Mouse (Mus musculus) cerebellum, adult 9-10 months (tissue): Measurements from ENCODE around the gene Cxcl5.
"Not testable (repeated sequence)": the region's sequence is repeated elsewhere in the genome, so short reads cannot be mapped to it uniquely, and the experiment has no call there.

Experiments used
- DNase-seq: peaks from one replicate; pipeline ENCODE4 v3.0.0; 2022

Gene Cxcl5

DNA sequence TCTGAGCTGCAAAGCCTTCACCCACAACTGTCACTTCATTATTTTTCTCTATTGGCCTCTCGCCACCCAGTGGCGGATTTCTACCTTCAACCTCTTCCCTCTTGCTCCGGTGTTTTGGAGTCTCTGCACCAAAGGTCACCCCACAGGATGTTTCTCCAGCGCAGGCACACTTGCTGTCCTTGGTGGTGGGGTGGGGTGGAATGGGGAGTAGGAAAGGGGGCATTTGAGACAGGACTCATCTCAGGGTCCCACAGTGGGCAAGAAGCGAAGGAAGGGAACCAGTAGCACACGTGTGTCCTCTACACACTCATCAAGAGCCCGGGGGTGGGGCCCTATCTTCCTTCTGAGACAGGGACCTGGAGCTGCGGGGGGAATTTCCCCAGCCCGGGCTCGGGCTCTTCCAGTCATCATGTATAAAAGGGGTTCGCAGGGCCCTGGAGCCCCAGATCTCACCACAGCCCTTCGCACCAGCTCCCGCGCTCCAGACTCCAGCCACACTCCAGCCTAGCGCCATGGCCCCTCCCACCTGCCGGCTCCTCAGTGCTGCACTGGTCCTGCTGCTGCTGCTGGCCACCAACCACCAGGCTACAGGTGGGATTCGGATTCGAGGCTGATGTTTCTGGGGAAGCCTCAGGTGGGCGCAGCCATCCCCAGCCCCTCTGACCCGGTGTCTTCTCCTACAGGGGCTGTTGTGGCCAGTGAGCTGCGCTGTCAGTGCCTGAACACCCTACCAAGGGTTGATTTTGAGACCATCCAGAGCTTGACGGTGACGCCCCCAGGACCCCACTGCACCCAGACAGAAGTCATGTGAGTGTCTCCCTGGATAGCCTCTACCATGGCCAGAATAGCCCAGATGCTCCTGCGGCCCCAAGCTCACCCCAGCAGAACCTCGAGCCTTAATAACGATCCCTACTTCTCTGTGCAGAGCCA is 26.8 kb downstream of the Cxcl5 start, which contains the start of gene Cxcl3:
Gene Cxcl3, plus strand, starts transcription at position 445 of the 930 bp plus-strand sequence.
- peak; percentile 4 for DNase-seq

DNA sequence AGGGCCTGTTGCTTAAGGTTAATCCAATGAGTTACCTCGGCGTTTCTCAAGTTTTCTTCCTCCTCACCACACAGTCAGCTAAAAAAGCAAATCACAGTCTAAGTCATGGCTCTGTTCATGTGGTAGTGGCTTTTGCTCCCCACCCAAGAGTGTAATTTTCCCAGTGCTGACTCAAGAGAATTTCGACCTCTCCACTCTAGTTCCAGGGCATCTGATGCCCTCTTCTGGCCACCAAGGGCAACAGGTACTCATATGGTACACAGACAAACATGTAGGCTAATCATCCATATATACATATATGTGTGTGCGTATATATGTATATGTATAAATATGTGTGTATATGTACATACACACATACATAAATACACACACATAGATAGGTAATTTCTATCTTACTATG is 29.0 kb downstream of the Cxcl5 start:
- DNase-seq, result no peak

DNA sequence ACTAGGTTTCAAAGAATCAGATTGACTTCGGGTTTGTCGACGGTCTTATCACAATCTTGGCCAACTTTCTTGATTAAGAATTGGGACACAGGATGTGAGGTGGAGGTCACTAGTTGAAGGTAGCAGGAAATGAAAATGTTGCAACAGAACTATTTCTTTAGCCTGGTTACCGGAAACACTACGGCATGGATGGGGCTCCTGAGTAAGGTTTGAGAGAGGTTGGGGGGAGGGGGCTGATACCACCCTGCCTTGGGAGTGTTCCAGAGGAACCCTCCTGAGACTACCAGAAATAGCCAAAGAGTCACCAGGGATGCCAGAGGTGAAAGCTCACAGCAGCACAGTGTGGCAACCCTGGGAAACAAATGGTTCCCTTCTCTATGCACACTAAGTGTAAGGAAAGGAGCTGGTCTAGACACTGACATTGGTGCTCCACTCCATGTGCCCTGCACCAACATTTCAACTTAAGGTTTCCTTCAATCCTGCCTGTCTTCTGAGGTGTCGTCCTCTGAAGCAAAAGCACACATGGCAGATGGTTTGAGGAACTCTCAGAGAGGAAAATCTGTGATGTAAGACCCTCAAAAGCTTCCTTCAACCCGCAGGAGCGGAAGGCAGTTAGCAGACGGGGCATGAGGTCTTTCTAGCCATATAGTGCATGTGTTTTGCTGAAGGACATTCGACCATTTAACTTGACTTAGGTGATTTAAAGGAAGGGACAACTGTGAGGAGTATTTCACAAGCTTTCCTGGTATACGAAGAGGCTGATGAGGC is 30.3 kb downstream of the Cxcl5 start:
- no peak for DNase-seq

DNA sequence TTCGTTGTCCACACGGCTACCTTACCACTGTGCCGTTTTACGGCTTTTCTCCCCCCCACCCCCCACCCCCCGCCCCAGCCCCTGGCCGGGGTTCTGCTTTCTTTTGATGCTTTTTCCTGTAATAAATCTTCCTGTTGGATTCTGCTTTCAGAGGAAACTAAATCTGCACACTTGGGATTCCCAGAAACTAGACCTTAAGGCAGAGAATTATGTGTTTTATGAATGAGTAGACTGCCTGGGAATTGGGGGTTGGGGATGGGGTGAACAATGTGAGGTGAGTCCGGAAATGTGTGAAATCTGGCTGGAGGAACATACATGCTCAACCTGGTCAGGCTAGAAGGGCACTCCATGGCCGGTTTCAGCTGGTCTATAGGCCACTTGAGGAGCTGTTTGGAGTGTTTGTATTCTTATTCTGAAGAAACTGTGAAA is 30.9 kb downstream of the Cxcl5 start:
- no peak for DNase-seq

DNA sequence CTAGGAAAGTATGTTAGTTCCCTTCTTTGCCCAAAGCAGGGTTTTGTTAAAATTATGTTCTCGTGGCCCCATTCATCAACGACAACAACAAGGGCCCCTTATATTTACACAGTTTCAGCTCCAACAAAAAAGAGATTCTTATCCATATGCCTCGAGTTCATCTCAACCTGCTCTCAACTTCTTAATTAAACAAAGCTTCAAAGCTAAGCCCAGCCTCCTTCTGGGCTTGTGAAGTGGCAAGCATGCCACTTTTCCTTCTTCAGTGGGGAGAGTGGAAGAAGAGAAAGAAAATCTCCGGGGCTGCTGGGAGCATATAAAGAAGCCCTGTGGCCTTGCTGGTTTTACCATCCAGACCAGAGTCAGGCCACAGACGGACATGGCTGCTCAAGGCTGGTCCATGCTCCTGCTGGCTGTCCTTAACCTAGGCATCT is 35.0 kb downstream of the Cxcl5 start, which contains the start of gene Cxcl15:
Gene Cxcl15, plus strand, starts transcription at position 340 of the 431 bp plus-strand sequence.
- DNase-seq, result no peak

DNA sequence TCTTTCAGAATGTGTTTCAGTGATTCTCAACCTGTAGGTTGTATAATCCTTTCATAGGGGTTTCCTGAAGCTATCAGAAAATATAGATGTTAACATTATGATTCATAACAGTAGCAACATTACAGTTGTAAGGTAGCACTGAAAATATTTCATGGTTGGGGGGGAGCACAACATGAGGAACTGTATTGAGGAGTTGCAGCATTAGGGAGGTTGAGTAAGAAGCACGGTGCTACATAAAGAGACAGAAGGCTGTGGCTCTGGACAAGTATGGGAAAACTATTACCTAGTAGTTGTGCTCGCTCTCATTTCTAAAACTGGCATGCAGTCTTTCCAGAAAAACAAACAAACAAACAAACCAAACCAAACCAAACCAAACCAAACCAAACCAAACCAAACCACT is 36.2 kb downstream of the Cxcl5 start:
- DNase-seq, result not testable (repeated sequence)

DNA sequence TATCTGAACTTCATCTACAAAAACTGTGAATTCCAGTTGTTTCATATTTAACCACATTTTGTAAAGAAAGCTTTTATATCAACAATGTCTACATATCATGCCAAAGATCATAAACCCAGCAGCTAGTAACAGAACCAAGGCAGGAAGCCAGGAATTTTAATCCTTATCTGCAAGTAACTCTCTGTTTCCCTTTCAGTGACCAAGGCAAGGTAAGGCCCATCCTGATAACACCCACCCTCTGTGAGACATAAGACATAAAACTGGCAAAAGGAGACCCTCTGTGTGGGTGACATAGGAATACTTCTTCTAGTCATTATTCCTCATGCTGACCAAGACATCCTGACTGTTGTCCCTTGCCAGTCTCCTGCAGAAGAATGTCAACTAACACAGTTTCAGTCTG is 45.4 kb downstream of the Cxcl5 start:
- DNase-seq, result no peak

DNA sequence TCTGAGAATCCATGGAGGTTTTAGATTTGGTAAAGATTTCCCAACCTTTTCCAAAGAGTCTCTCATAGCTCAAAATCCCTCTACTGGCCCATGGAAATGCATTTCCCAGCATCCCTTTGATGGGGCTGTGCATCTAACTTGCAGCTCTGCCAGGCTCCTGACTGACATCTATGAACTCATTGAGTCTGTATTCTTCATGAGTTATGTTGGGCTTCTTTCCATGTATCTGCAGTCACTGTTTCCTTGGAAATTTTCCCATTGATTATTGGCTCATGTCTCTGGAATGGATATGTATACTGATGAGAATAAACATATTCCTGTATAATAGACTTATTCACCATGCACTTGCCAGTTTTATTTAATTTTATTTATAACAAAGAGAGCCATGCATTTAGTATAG is 46.9 kb downstream of the Cxcl5 start:
- DNase-seq, result no peak

DNA sequence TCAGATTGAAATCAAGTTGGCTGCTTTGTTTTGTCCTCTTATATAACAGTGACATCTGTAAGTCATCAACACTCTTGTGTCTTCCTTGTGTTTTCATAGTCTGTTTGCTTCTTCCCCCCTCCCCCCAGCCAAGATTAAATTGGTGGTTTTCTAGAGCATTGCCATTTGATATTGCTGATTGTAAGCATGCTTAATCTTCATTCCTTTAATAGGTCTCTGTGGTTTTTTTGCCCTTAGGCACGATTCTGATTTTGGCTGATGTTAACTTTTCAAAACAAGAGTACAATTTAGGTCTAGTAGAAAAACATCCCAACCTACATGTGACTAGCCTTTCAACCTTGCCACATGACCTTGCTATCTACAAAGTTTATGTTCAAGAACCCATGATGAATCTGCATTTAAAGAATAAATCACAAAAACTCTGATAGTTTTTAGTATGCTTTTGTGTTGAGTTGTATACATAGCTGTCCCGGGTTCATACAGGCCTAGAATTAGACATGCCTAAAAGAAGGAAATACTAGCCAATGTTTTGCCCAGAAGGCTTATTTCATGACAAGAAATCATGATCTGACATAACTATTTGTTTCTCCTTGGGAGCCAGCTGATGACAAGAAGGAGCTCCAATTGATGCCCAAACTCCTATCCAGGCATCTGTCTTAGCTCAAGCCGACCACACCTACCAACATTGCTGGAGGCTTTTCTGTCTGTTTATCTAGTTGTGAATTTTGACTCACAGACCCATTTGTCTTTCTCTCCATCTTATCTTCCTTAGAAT is 48.2 kb downstream of the Cxcl5 start:
- no peak for DNase-seq
